In the genomic region with DNA sequence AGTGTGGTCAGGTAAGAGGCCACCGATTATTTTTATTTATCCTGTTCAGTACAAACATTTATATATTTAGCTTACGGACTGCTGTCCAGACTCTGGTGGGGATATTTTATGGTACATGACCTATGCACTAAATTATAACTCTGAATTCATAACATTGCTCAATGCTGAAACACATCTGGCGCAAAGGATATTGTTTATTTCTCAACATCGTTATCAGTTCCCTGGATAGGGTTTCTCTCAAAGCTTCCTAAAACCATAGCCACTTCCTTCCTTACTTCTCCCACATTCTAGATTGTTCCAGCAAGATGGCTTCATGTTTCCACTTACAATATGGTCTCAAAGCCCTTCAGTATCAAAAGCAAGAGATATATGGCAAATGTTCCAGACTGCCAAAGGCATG, we compare ENCODE assay signal across 18 mouse cellular contexts.
DNase-seq lines count a peak whose midpoint lies in the region; ATAC-seq and TF ChIP-seq lines count a peak whose summit lies in the region.
"Had no signal": no experiment of that assay in that cellular context is flagged by ENCODE, and none has a peak within 500 bp of the region (broad histone marks: within the 10 kb centered on the region; RNA-seq: fewer than 3 reads in every experiment).

No protein-coding gene starts in this region.

- no peak for TF ChIP-seq CTCF in kidney, postnatal 0 days (IDR thresholded peaks at IDR 0.05; ENCODE audit: low read depth)
- TF ChIP-seq CTCF in lung, postnatal 0 days (IDR thresholded peaks at IDR 0.05) = no peak

- H3K36me3 ChIP-seq in kidney, postnatal 0 days (ENCODE audit: insufficient read depth, low read length) = no peaks in the 10 kb centered on the region
- no peaks in the 10 kb centered on the region for H3K36me3 ChIP-seq in kidney, embryonic 14.5 days (ENCODE audit: control insufficient read depth, insufficient read depth, low read length)
- no peaks in the 10 kb centered on the region for H3K36me3 ChIP-seq in lung, postnatal 0 days (ENCODE audit: insufficient read depth, low read length)
- H3K36me3 ChIP-seq: embryonic facial prominence, embryonic 13.5 days; heart, embryonic 13.5 days; hindbrain, embryonic 15.5 days had no signal

- H3K27ac ChIP-seq in kidney, postnatal 0 days = 0 out of 2 replicates have a peak overlapping the region, but pooled peaks have one; percentile 9
- H3K27ac ChIP-seq in kidney, embryonic 14.5 days (ENCODE audit: low read depth, low read length) = no peak overlapping the region
- H3K27ac ChIP-seq in lung, postnatal 0 days (ENCODE audit: low read length) = no peak overlapping the region
- H3K27ac ChIP-seq: embryonic facial prominence, embryonic 13.5 days; forebrain, embryonic 13.5 days; gastrocnemius, adult 2 months; heart, embryonic 13.5 days; hindbrain, embryonic 15.5 days had no signal

- no peak overlapping the region for H3K4me3 ChIP-seq in kidney, postnatal 0 days (replicated peaks; ENCODE audit: low read depth, low read length)
- no peak overlapping the region for H3K4me3 ChIP-seq in kidney, embryonic 14.5 days (ENCODE audit: low read length)
- no peak overlapping the region for H3K4me3 ChIP-seq in lung, postnatal 0 days (ENCODE audit: low read depth, low read length)
- H3K4me3 ChIP-seq: embryonic facial prominence, embryonic 13.5 days; forebrain, embryonic 13.5 days; gastrocnemius, adult 2 months; heart, embryonic 13.5 days; hindbrain, embryonic 15.5 days had no signal

- no peaks in the 10 kb centered on the region for H3K4me1 ChIP-seq in kidney, postnatal 0 days (replicated peaks; ENCODE audit: insufficient read depth, low read length)
- peaks cover 4% of the 10 kb centered on the region; the same call in 1 of the 2 replicates for H3K4me1 ChIP-seq in kidney, embryonic 14.5 days (ENCODE audit: control insufficient read depth, insufficient read depth, low read length)
- peaks cover 3% of the 10 kb centered on the region; the same call in 1 of the 2 replicates for H3K4me1 ChIP-seq in lung, postnatal 0 days (ENCODE audit: insufficient read depth, low read depth, low read length)
- H3K4me1 ChIP-seq: hindbrain, embryonic 15.5 days had no signal

- WGBS in kidney, postnatal 0 days = 55% methylated on average over 4 of the region's 4 CpGs
- 53% methylated on average over 4 of the region's 4 CpGs for WGBS in kidney, embryonic 14.5 days
- WGBS in lung, postnatal 0 days = 51% methylated on average over 4 of the region's 4 CpGs

- H3K27me3 ChIP-seq in kidney, postnatal 0 days (ENCODE audit: insufficient read depth, low read length) = no peaks in the 10 kb centered on the region
- H3K27me3 ChIP-seq in kidney, embryonic 14.5 days (ENCODE audit: control insufficient read depth, insufficient read depth, low read length) = no peaks in the 10 kb centered on the region
- H3K27me3 ChIP-seq in lung, postnatal 0 days (replicated peaks; ENCODE audit: insufficient read depth, low read length) = no peaks in the 10 kb centered on the region
- H3K27me3 ChIP-seq: embryonic facial prominence, embryonic 13.5 days; forebrain, embryonic 13.5 days; heart, embryonic 13.5 days had no signal

- H3K4me2 ChIP-seq in kidney, postnatal 0 days (ENCODE audit: low read length) = no peak overlapping the region
- H3K4me2 ChIP-seq in kidney, embryonic 14.5 days (replicated peaks; ENCODE audit: low read depth, low read length) = no peak overlapping the region
- H3K4me2 ChIP-seq in lung, postnatal 0 days (replicated peaks; ENCODE audit: low read depth, low read length) = no peak overlapping the region
- H3K4me2 ChIP-seq: embryonic facial prominence, embryonic 13.5 days; forebrain, embryonic 13.5 days; heart, embryonic 13.5 days; hindbrain, embryonic 15.5 days had no signal

- no peak overlapping the region for H3K9ac ChIP-seq in kidney, postnatal 0 days (ENCODE audit: low read depth, low read length)
- H3K9ac ChIP-seq in kidney, embryonic 14.5 days (ENCODE audit: low read depth, low read length) = no peak overlapping the region
- no peak overlapping the region for H3K9ac ChIP-seq in lung, postnatal 0 days (replicated peaks; ENCODE audit: low read depth)
- H3K9ac ChIP-seq: embryonic facial prominence, embryonic 13.5 days; forebrain, embryonic 13.5 days; forebrain, postnatal 0 days; heart, embryonic 13.5 days; hindbrain, embryonic 15.5 days had no signal

- no peak for TF ChIP-seq EP300 in lung, postnatal 0 days (IDR thresholded peaks at IDR 0.05)

- no peak for ATAC-seq in kidney, postnatal 0 days (replicated peaks; ENCODE audit: low FRiP score, low read depth)
- no peak for ATAC-seq in kidney, embryonic 14.5 days (ENCODE audit: low FRiP score, low TSS enrichment)
- ATAC-seq in lung, postnatal 0 days = no peak
- peak; percentile 53 for ATAC-seq in granulocyte monocyte progenitor cell, adult 5-6 weeks (replicated peaks; ENCODE audit: poor library complexity, severe bottlenecking)
- ATAC-seq in erythroid progenitor cell, adult 5-6 weeks (replicated peaks; ENCODE audit: low FRiP score, poor library complexity, severe bottlenecking) = no peak
- ATAC-seq: forebrain, embryonic 13.5 days; forebrain, postnatal 0 days had no signal

- no peaks in the 10 kb centered on the region for H3K9me3 ChIP-seq in kidney, postnatal 0 days (replicated peaks; ENCODE audit: low read length)
- no peaks in the 10 kb centered on the region for H3K9me3 ChIP-seq in kidney, embryonic 14.5 days (ENCODE audit: control insufficient read depth, low read length)
- H3K9me3 ChIP-seq in lung, postnatal 0 days (ENCODE audit: low read length) = no peaks in the 10 kb centered on the region
- H3K9me3 ChIP-seq: embryonic facial prominence, embryonic 13.5 days; forebrain, embryonic 13.5 days; heart, embryonic 13.5 days; hindbrain, embryonic 15.5 days had no signal

- DNase-seq in kidney, postnatal 0 days (ENCODE audit: low spot score) = peak; percentile 65
- DNase-seq in lung, postnatal 0 days (ENCODE audit: low spot score) = peak; percentile 55
- no peak for DNase-seq in lung, postnatal 25 days (ENCODE audit: low spot score)
- DNase-seq: adrenal gland, postnatal 10 days; cerebellum, adult 11-12 months; cerebellum, adult 9-10 months; cerebellum, postnatal 36 days; forebrain, postnatal 0 days; gastrocnemius, adult 2 months; gastrocnemius, postnatal 25 days; heart, postnatal 36 days had no signal
